Mouse (Mus musculus): ENCODE measurements at regions not wholly inside any gene's neighbourhood (a gene's known extent, or its start where the extent isn't known, plus 50 kb on each side); places are given as distances from the start of the nearest gene placed in this dataset.
"Not testable (repeated sequence)": the region's sequence is repeated elsewhere in the genome, so short reads cannot be mapped to it uniquely, and the experiment has no call there.

DNA sequence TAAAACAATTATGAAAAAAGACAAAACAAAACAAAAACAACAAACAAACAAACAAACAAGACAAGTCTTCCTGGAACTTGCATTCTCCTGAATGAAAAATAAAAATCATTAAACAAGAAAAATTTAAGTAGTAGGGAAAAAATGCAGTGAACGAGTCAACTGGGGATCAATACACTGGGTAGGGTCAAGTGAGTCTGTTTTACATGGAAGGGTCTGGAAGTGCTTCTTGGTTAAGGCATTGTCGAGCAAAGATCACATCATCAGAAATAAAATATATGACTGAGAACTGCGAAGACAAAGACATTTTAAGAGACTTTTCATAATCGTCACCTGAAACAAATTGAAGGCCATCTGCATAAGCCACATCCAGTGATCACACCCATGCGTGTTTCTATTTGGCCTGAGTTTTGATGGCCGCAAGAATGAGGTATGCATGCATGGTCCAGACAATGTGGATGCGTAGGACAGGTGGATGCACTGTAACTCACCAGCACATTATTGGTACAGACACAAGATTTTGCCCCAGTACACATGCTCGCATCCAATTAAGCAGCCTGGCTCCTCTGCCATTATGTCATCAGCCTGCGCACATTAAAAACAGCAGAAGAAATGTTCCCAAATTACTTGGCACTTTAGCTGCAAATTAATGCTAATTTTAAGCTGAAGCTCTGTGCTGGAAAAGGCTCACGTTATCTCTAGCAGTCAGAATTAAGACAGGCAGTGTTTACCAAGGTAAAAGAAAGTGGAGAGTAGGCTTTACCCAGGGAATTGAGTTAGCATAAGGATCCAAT lies 475.3 kb downstream of the Lmo7 start:
- DNase-seq (ENCODE audit: low read depth, low spot score): no peak

DNA sequence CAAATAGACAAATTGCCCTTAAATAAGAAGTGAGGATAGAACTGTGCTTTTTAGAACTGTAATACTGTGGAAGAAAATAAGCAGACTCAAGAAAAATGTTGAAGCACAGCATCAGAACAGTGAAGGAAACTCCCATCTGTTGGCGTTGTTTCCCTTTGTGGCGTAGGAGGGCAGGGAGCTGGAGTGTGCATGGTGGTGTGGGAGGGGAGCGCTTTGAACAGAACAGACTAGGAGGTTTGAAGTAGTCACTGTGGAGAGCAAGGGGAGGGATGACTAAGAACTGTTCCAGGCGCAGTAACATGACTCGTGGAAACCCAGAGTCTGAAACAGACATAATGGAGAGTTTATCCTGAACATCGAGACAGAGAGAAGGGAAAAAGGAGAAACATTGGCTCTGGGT lies 469.7 kb downstream of the Lmo7 start:
- no peak for DNase-seq (ENCODE audit: low read depth, low spot score)

DNA sequence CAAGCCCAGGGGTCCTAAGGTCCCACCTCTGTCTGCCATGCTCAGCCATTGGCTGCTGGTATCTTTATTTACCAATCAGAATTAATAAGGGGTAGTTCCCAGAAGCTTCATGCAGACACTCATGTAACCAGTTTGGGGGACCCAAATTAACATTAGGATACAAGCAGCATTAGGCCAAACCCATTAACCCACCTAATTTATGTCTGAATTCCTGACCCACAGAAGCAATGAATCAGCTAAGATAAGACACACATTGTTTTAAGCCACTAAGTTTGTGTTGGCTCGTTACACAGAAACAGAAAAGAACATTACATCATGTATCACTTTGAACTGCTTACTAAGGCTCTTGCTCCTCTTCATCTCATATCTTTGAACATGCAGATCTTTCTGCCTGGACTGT lies 461.0 kb downstream of the Lmo7 start:
- no peak for DNase-seq (ENCODE audit: low read depth, low spot score)

- no peak for DNase-seq (ENCODE audit: low read depth, low spot score)
Observed at GRCm38 (mm10) chr14:102181269-102181668, 451.5 kb downstream of the Lmo7 start.

- DNase-seq (ENCODE audit: low read depth, low spot score): no peak
Observed at GRCm38 (mm10) chr14:102171775-102172174, 442.0 kb downstream of the Lmo7 start.

GRCm38 (mm10) chr14:102161291-102162284 lies 431.8 kb downstream of the Lmo7 start:
- DNase-seq (ENCODE audit: low read depth, low spot score): no peak

DNA sequence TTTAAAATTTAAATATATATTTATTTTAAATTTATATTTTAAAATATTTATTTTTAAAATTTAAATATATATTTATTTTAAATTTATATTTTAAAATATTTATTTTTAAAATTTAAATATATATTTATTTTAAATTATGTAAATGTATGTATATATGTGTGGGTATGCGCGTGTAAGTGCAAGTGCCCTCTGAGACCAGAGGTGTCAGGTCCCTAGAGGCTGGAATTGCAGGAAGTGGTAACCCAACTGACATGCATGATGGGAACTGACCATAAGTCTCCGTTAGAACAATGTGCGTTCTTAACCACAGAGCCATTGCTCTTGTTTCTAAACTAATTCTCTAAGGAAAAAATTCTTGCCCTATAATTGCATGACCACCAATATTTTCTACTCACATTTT lies 420.7 kb downstream of the Lmo7 start:
- DNase-seq (ENCODE audit: low read depth, low spot score): not testable (repeated sequence)

- no peak for DNase-seq (ENCODE audit: low read depth, low spot score)
Observed at GRCm38 (mm10) chr14:102142720-102143119, 413.0 kb downstream of the Lmo7 start.

DNA sequence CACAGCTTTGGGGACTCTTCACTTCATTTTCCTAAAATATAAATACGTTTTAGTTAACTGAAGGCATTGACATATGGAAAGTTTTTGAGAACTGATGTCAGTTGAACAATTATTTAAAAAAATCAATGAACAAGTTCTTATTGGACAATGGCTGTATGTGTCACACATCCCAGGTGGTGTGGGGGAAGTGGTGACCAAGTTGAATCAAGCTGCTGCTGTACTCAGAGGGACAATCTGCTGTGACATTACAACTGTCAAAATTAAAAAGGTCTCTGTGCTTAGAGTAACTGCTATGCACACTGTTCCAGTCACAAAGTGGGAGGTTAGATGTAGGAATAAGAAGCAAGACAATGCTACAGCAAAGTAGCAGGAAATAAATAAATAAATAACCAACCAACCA lies 409.2 kb downstream of the Lmo7 start:
- DNase-seq (ENCODE audit: low read depth, low spot score): no peak

GRCm38 (mm10) chr14:102118166-102118565 lies 388.4 kb downstream of the Lmo7 start:
- no peak for DNase-seq (ENCODE audit: low read depth, low spot score)

GRCm38 (mm10) chr14:102106165-102106564 lies 376.4 kb downstream of the Lmo7 start:
- DNase-seq (ENCODE audit: low read depth, low spot score): no peak

- DNase-seq (ENCODE audit: low read depth, low spot score): no peak
Observed at GRCm38 (mm10) chr14:102094105-102094504, 364.3 kb downstream of the Lmo7 start.

- no peak for DNase-seq (ENCODE audit: low read depth, low spot score)
Observed at GRCm38 (mm10) chr14:102092557-102092956, 362.8 kb downstream of the Lmo7 start.

- no peak for DNase-seq (ENCODE audit: low read depth, low spot score)
Observed at GRCm38 (mm10) chr14:102048932-102049331, 319.2 kb downstream of the Lmo7 start.

DNA sequence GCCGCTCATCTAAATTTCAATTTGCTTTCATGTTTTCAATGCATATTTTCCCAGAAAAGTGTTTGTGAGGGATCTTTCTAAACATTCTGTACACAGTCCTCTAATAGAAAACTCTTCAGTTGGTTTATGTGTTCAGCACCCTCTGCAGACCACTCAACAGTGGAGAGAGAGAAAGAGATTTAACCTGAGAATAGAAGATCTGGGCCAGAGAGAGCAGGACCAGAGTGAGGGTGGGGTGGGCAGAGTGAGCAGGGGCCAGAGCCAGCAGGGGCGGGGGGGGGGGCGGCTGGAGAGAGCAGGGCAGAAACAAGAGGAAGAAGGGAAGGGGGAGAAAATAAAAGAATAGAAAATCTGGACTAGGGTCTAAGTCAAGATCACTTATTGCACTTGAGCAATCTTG lies 318.7 kb downstream of the Lmo7 start:
- no peak for DNase-seq (ENCODE audit: low read depth, low spot score)

- DNase-seq (ENCODE audit: low read depth, low spot score): no peak
Observed at GRCm38 (mm10) chr14:102038145-102038544, 308.4 kb downstream of the Lmo7 start.

DNA sequence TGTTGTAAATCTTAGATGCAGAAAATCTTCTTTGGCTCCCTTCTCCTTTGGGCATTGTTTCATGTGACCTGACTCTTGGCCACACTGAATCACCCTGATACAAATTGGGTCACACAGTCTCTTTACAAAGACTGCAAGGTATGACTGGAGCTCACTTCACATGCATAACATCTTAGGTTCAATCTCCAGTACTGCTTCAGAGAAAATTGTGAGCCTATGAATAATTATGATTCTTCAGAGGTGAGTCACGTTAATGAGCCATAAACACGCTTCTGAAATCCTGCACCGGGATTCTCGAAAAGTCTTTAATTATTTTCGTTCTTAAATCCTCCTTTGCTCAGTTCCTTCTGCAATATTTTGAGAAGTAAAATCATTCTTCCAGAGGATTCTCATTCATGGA lies 307.7 kb downstream of the Lmo7 start:
- DNase-seq (ENCODE audit: low read depth, low spot score): no peak

DNA sequence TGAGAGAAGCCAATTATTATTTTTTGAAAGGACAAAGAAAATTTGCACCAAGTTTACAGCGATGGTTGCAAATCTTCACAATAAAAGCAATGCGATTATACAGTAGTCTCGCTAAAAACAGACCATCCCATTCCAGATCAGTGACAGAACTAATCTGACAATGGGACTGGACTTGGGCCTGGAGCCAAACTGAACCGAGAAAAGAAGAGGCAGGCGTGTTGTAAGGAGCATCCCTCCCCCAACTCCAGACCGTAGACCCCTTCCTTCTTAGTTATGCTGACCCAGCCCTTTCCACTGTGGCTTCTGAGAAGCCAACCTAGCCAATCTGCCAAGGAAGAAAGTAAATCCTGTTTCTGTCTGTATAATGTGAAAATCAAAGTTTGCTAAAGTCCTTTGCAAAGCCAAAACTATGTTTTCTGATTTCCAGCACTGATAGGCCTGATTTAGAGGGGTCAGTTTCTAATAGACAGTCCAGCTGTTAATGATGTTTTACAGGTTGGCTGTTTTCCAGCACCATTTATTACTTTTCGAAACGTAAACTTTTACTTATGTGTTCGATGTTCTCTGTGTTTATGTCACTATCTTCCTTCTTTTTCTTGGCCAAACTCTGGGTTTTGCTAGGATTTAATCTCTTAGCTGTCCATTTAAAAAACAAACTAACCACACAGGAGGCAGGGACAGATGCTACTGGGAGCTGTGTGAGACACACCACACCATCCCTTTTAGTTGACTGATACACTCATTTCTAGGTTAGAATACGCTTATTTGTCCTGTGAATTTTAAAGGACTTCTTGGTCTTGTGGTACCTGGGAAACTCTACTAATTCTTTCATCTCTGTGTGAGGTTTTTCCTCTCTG lies 301.5 kb downstream of the Lmo7 start:
- DNase-seq (ENCODE audit: low read depth, low spot score): no peak

GRCm38 (mm10) chr14:102024646-102025045 lies 294.9 kb downstream of the Lmo7 start:
- no peak for DNase-seq (ENCODE audit: low read depth, low spot score)

- DNase-seq (ENCODE audit: low read depth, low spot score): no peak
Observed at GRCm38 (mm10) chr14:102020161-102020605, 290.4 kb downstream of the Lmo7 start.

- no peak for DNase-seq (ENCODE audit: low read depth, low spot score)
Observed at GRCm38 (mm10) chr14:102019320-102019719, 289.6 kb downstream of the Lmo7 start.

DNA sequence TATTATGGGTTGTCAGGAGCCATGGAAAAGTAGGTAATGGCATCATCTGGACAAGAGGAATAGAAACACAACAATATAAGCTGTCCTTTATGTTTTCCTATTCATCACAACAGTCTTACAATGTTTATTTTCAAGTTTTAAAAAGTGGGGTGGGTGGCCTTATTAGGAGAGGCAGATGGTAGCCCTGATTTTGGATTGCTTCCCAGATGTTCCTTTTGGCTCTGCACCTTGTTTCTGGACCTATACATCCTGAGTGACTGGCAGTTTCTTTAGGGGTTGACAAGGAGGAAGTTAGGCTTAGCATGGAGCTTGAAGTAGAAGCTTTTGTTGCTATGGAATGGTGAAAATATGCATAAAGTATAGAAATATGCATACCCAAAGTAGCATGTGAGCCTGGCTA lies 286.8 kb downstream of the Lmo7 start:
- no peak for DNase-seq (ENCODE audit: low read depth, low spot score)

All from retina, postnatal 7 days (tissue).